Mouse (Mus musculus): ENCODE measurements at regions not wholly inside any gene's neighbourhood (a gene's known extent, or its start where the extent isn't known, plus 50 kb on each side); places are given as distances from the start of the nearest gene placed in this dataset.

GRCm38 (mm10) chr9:113601451-113601850, 106.6 kb downstream of the Pdcd6ip start:
- Histone ChIP-seq H3K9me3 (ENCODE audit: low read length) (no peaks in the 10 kb centered on the region), H3K27me3 (ENCODE audit: insufficient read depth, low read length) (no peaks in the 10 kb centered on the region), H3K4me3 (replicated peaks; ENCODE audit: low read length) (no peak overlapping the region), H3K36me3 (ENCODE audit: insufficient read depth, low read length) (no peaks in the 10 kb centered on the region), H3K4me1 (replicated peaks; ENCODE audit: low read depth, low read length) (peaks cover 19% of the 10 kb centered on the region)
- TF ChIP-seq NANOG (IDR thresholded peaks at IDR 0.05; ENCODE audit: borderline replicate concordance, low read length): no peak
- TF ChIP-seq POU5F1 (IDR thresholded peaks at IDR 0.05; ENCODE audit: borderline replicate concordance, low read length): no peak
- TF ChIP-seq CTCF (conservative IDR thresholded peaks at IDR 0.05; ENCODE audit: low read length): no peak

GRCm38 (mm10) chr9:113587260-113587659, 120.8 kb downstream of the Pdcd6ip start:
- Histone ChIP-seq H3K9me3 (ENCODE audit: low read length) (no peaks in the 10 kb centered on the region), H3K36me3 (ENCODE audit: insufficient read depth, low read length) (no peaks in the 10 kb centered on the region), H3K27me3 (ENCODE audit: insufficient read depth, low read length) (no peaks in the 10 kb centered on the region), H3K4me3 (replicated peaks; ENCODE audit: low read length) (no peak overlapping the region), H3K4me1 (replicated peaks; ENCODE audit: low read depth, low read length) (peaks cover 16% of the 10 kb centered on the region)
- TF ChIP-seq POU5F1 (IDR thresholded peaks at IDR 0.05; ENCODE audit: borderline replicate concordance, low read length) (no peak), NANOG (IDR thresholded peaks at IDR 0.05; ENCODE audit: borderline replicate concordance, low read length) (no peak), CTCF (conservative IDR thresholded peaks at IDR 0.05; ENCODE audit: low read length) (peak; percentile 90)

- TF ChIP-seq CTCF (conservative IDR thresholded peaks at IDR 0.05; ENCODE audit: low read length): no peak
- no peak for TF ChIP-seq POU5F1 (IDR thresholded peaks at IDR 0.05; ENCODE audit: borderline replicate concordance, low read length)
- TF ChIP-seq NANOG (IDR thresholded peaks at IDR 0.05; ENCODE audit: borderline replicate concordance, low read length): no peak
- no peaks in the 10 kb centered on the region for H3K27me3 ChIP-seq (ENCODE audit: insufficient read depth, low read length)
- no peak overlapping the region for H3K4me3 ChIP-seq (replicated peaks; ENCODE audit: low read length)
- H3K9me3 ChIP-seq (ENCODE audit: low read length): no peaks in the 10 kb centered on the region
- H3K36me3 ChIP-seq (ENCODE audit: insufficient read depth, low read length): no peaks in the 10 kb centered on the region
- H3K4me1 ChIP-seq (replicated peaks; ENCODE audit: low read depth, low read length): peaks cover 16% of the 10 kb centered on the region
Measured at GRCm38 (mm10) chr9:113586477-113586876, 121.6 kb downstream of the Pdcd6ip start.

GRCm38 (mm10) chr9:113578221-113578620, 129.8 kb downstream of the Pdcd6ip start:
- H3K27me3 ChIP-seq (ENCODE audit: insufficient read depth, low read length): no peaks in the 10 kb centered on the region
- H3K4me1 ChIP-seq (replicated peaks; ENCODE audit: low read depth, low read length): no peaks in the 10 kb centered on the region
- H3K4me3 ChIP-seq (replicated peaks; ENCODE audit: low read length): no peak overlapping the region
- TF ChIP-seq POU5F1 (IDR thresholded peaks at IDR 0.05; ENCODE audit: borderline replicate concordance, low read length) (no peak), NANOG (IDR thresholded peaks at IDR 0.05; ENCODE audit: borderline replicate concordance, low read length) (no peak), CTCF (conservative IDR thresholded peaks at IDR 0.05; ENCODE audit: low read length) (no peak)
- H3K9me3 ChIP-seq (ENCODE audit: low read length): no peaks in the 10 kb centered on the region
- H3K36me3 ChIP-seq (ENCODE audit: insufficient read depth, low read length): no peaks in the 10 kb centered on the region

- H3K4me3 ChIP-seq (replicated peaks; ENCODE audit: low read length): no peak overlapping the region
- no peaks in the 10 kb centered on the region for H3K27me3 ChIP-seq (ENCODE audit: insufficient read depth, low read length)
- H3K4me1 ChIP-seq (replicated peaks; ENCODE audit: low read depth, low read length): no peaks in the 10 kb centered on the region
- no peaks in the 10 kb centered on the region for H3K9me3 ChIP-seq (ENCODE audit: low read length)
- no peaks in the 10 kb centered on the region for H3K36me3 ChIP-seq (ENCODE audit: insufficient read depth, low read length)
- TF ChIP-seq POU5F1 (IDR thresholded peaks at IDR 0.05; ENCODE audit: borderline replicate concordance, low read length) (no peak), NANOG (IDR thresholded peaks at IDR 0.05; ENCODE audit: borderline replicate concordance, low read length) (no peak), CTCF (conservative IDR thresholded peaks at IDR 0.05; ENCODE audit: low read length) (no peak)
Measured at GRCm38 (mm10) chr9:113568849-113569248, 139.2 kb downstream of the Pdcd6ip start.

GRCm38 (mm10) chr9:113567705-113568104, 140.4 kb downstream of the Pdcd6ip start:
- H3K4me3 ChIP-seq (replicated peaks; ENCODE audit: low read length): no peak overlapping the region
- no peaks in the 10 kb centered on the region for H3K9me3 ChIP-seq (ENCODE audit: low read length)
- TF ChIP-seq POU5F1 (IDR thresholded peaks at IDR 0.05; ENCODE audit: borderline replicate concordance, low read length) (no peak), NANOG (IDR thresholded peaks at IDR 0.05; ENCODE audit: borderline replicate concordance, low read length) (no peak), CTCF (conservative IDR thresholded peaks at IDR 0.05; ENCODE audit: low read length) (no peak)
- H3K36me3 ChIP-seq (ENCODE audit: insufficient read depth, low read length): no peaks in the 10 kb centered on the region
- no peaks in the 10 kb centered on the region for H3K27me3 ChIP-seq (ENCODE audit: insufficient read depth, low read length)
- no peaks in the 10 kb centered on the region for H3K4me1 ChIP-seq (replicated peaks; ENCODE audit: low read depth, low read length)

GRCm38 (mm10) chr9:113566620-113567019, 141.4 kb downstream of the Pdcd6ip start:
- no peaks in the 10 kb centered on the region for H3K36me3 ChIP-seq (ENCODE audit: insufficient read depth, low read length)
- no peaks in the 10 kb centered on the region for H3K27me3 ChIP-seq (ENCODE audit: insufficient read depth, low read length)
- no peaks in the 10 kb centered on the region for H3K4me1 ChIP-seq (replicated peaks; ENCODE audit: low read depth, low read length)
- H3K4me3 ChIP-seq (replicated peaks; ENCODE audit: low read length): no peak overlapping the region
- TF ChIP-seq CTCF (conservative IDR thresholded peaks at IDR 0.05; ENCODE audit: low read length) (no peak), POU5F1 (IDR thresholded peaks at IDR 0.05; ENCODE audit: borderline replicate concordance, low read length) (no peak), NANOG (IDR thresholded peaks at IDR 0.05; ENCODE audit: borderline replicate concordance, low read length) (no peak)
- H3K9me3 ChIP-seq (ENCODE audit: low read length): no peaks in the 10 kb centered on the region

- no peaks in the 10 kb centered on the region for H3K4me1 ChIP-seq (replicated peaks; ENCODE audit: low read depth, low read length)
- H3K36me3 ChIP-seq (ENCODE audit: insufficient read depth, low read length): no peaks in the 10 kb centered on the region
- H3K9me3 ChIP-seq (ENCODE audit: low read length): no peaks in the 10 kb centered on the region
- TF ChIP-seq NANOG (IDR thresholded peaks at IDR 0.05; ENCODE audit: borderline replicate concordance, low read length) (no peak), POU5F1 (IDR thresholded peaks at IDR 0.05; ENCODE audit: borderline replicate concordance, low read length) (no peak), CTCF (conservative IDR thresholded peaks at IDR 0.05; ENCODE audit: low read length) (no peak)
- H3K27me3 ChIP-seq (ENCODE audit: insufficient read depth, low read length): no peaks in the 10 kb centered on the region
- no peak overlapping the region for H3K4me3 ChIP-seq (replicated peaks; ENCODE audit: low read length)
Measured at GRCm38 (mm10) chr9:113553911-113554310, 154.1 kb downstream of the Pdcd6ip start.

GRCm38 (mm10) chr9:113547458-113547857, 160.6 kb downstream of the Pdcd6ip start:
- H3K4me3 ChIP-seq (replicated peaks; ENCODE audit: low read length): no peak overlapping the region

More at GRCm38 (mm10) chr9:113547458-113547857, 160.6 kb downstream of the Pdcd6ip start:
- peaks cover 3% of the 10 kb centered on the region; the same call in 1 of the 2 replicates for H3K9me3 ChIP-seq (ENCODE audit: low read length)
- no peak for TF ChIP-seq POU5F1 (IDR thresholded peaks at IDR 0.05; ENCODE audit: borderline replicate concordance, low read length)
- TF ChIP-seq NANOG (IDR thresholded peaks at IDR 0.05; ENCODE audit: borderline replicate concordance, low read length): no peak
- TF ChIP-seq CTCF (conservative IDR thresholded peaks at IDR 0.05; ENCODE audit: low read length): no peak
- no peaks in the 10 kb centered on the region for H3K27me3 ChIP-seq (ENCODE audit: insufficient read depth, low read length)
- no peaks in the 10 kb centered on the region for H3K4me1 ChIP-seq (replicated peaks; ENCODE audit: low read depth, low read length)
- no peaks in the 10 kb centered on the region for H3K36me3 ChIP-seq (ENCODE audit: insufficient read depth, low read length)

Measured in E14TG2a.4 (cell line).